Mouse (Mus musculus) fat pad, adult 2 months (tissue): ENCODE results near the gene Grk5.
"Not testable (repeated sequence)": the region's sequence is repeated elsewhere in the genome, so short reads cannot be mapped to it uniquely, and the experiment has no call there.

Experiments
- DNase-seq: peaks from one replicate; pipeline ENCODE4 v3.0.0-alpha.2; 2011; ENCODE audit warnings: low read depth, low spot score; ENCODE audit errors: extremely low read depth

Gene Grk5

DNA sequence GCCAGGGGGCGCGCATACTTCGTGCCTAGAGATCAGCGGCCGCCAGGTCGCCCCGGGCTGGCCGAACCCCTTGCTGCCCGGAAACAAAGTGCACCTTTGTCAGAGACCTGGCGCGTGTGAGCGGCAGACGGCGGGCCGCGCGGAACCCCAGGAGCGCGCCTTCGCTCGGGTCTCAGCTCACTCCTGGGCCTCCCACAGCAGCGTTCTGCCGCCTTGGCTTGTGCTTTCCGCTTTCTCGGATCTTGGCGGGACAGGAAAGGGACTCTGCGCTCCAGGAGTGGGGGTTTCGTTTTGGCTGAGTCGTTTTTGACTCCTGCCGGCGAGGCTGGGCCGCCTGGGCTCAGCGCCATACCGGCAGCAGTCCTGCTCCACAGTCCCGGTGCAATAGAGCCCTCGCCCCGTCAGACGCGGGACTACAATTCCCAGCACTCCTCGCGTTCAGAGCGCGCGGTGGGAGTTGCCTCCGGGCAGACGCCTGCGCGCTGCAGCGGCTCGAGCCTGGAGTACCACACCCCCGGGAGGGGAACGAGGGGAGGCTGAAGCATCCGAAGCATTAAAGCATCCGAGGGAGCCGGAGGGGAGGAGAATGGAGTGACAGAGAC is at the start of gene Grk5:
Gene Grk5 (plus strand): TSS at position 36 of the 602 bp plus-strand sequence.
- no peak for DNase-seq

DNA sequence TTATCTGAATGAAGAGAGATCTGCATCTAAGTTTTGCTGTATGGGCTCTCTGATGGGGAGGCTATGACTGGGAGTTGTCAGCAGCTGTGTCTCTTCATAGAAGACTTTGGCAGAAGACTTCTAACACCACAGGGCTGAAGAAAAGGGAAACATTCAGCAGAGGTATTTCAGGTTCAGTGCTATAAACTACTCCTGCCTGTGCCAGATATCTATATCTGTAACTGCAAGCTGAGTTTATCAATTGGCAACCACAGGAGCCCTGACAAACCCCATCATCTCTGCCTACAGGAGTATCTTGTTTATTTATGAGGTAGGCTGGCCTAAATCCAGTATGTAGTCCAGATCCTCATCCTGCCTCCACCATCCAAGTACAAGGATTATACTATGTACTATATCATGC is 46.2 kb upstream of the Grk5 start:
- DNase-seq, result no peak

DNA sequence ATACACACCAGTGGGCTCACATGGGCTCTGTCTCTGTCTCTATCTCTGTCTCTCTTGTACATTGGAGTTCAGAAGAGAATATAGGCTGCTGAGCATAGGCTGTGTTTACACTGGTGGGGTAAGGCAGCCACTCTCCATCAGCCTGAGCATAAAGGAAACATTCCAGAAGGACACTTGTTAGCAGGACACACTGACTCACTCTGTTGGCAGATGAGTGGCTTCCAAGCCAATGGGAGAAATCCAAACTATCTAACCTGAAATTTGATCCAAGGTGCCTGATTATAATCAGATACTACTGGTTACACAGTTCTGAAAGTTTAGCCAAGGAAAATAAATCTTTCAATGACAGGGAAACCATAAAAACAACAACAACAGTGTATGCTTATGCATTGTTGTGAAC is 43.8 kb upstream of the Grk5 start:
- DNase-seq, result no peak

DNA sequence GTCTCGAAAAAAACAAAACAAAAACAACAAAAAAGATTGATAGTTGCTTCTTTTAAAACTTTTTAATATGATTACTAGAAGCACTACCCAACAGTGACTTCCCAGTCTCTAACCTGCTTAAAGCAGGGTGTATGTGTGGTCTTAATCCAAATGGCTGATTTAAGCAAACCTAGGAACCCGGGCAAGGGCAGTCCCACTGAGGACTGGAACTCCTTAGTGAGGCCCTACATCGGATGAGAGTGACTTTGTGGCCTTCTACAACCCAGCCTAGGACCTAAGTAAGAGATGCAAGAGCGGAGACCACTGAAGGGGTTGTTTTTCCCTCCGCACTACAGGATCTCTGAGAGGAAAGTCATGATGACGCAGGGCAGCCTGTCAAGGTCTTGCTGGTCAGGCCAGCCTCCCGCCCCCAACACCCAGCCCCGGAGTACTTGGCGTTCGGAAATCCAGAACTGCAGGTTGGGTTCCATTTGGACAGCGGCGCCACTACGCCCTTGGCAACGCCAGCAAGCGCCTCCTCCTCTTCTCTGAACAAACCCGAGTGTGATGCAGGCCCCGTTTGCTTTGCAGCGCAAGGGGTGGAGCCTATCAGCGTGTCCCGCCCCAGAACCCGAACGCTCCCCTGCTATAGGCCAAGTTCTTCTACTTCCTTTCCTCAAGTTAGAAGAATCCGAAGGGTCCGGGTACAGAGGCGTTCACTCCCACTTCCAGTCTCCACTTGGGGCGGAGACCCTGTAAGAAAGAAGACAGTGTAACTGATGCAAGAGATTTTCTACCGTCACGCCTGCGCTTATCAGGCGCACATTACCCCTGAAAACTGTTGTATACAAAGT is 28.5 kb upstream of the Grk5 start, which contains the start of gene Sfxn4:
Gene Sfxn4 (minus strand): TSS at position 612 of the 833 bp plus-strand sequence.
- DNase-seq, result peak; percentile 67

DNA sequence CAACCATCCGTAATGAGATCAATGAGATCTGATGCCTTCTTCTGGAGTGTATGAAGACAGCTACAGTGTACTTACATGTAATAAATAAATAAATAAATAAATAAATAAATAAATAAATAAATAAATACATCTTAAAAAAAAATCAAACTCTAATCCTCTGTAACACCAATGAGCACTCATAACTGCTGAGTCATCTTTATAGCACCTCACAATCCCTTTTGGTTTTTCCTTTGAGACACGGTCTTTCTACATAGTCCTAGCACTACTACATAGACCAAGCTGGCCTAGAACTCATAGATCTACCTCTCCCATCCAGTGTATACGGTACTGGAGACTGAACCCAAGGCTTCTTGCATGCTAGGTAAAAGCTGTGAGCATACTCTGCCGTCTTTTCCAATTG is 23.4 kb upstream of the Grk5 start:
- DNase-seq, result not testable (repeated sequence)

DNA sequence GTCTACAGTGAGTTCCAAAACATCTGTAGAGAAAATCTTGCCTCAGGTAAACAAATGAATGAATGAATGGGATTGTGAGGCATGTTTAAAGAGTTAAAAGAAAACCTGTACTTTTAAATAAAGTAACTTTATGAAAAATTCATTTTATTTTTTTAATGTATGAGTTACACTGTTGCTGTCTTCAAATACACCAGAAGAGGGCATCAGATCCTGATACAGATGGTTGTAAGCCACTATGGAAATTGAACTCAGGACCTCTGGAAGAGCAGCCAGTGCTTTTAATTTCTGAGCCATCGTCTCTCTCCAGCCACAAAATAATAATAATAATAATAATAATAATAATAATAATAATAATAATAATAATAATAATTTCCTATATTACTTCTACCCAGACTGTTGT is 19.1 kb upstream of the Grk5 start:
- DNase-seq, result no peak

DNA sequence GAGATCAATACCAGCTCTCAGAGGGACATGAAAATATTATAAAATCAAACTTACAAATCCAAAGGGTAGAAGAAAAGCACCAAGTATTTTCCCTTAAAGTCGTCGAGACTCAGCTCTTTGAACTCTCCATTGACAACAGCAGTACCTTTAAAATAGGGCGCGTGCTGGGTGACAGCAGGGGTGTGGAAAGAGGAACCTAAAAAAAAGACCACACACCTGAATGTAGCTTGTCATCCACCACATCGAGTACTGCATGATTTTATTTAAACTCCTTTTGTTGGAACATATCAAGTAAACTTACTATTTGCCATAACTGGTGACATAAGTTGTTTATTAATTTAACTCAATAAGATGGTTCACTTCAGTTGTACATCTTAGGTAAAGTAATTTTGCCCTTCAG is 18.2 kb upstream of the Grk5 start:
- DNase-seq, result no peak

DNA sequence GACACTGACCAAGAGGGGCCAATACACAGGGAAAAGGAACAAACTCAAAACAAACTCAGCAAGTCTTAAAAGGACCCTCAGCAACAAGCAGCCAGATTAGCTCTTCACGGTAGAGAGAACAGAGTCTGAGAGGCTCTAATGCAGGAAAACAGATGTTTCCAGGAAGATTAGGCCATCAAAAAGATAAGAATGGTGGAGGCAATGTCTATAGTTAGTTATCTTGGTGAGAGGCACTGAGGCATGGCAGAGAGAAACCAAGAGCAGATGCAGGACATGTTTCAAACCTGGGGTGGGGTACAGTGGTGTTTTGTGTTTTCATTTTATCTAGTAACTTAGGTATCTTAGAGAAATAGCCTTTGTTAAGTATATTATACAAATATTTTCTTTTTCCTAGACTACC is 17.3 kb upstream of the Grk5 start:
- no peak for DNase-seq

DNA sequence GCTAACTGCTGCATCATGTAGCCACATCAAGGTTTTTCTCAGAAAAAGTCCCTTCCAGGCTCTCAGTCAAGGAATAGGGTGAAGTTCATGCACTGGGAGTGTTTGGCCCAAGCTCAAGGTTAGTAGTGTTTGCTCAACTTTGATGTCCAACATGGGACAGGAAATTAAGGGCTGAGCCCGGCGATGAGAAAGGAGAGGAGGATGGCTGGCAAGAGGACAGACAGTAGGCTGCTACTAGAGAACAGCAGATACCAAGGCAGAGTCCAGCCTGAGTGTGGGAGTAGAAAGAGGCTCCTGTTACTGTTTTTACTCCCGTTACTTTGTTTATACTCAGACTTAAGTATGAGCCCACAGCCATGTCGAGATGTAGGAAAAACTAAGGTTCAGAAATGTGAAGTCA is 16.0 kb upstream of the Grk5 start:
- DNase-seq, result no peak

DNA sequence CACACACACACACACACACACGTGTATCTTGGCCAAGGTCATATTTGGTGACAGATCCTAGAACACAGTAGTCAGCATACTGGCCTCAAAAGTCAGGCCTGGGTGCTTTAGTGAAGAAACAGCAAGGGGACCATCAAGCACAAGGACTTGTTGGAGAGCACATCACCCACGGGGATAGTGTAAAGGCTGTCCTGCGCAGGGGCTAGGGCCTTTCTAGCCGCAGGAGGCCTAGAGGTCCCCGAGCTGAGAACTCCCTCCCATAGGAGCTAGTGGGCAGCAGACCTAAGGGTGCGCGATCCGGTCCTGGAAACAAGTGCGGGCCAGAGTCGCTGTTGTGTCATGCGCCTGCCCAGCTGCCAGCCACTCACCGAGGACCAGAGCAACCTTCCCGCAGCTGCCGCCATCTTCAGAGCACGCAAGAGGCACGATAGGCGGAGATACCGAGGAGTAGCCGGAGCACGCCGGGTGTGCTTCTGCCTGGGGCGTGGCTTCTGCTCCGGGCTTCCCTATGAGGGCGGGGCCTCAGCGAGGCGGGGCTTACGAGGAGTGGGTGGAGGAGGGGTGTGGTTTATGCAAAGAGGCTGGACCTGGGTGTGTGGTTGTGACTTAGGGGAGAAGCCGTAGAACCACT is 15.4 kb upstream of the Grk5 start, which contains the start of gene Prdx3:
Gene Prdx3 (minus strand): TSS at position 493 of the 631 bp plus-strand sequence.
- DNase-seq, result no peak

DNA sequence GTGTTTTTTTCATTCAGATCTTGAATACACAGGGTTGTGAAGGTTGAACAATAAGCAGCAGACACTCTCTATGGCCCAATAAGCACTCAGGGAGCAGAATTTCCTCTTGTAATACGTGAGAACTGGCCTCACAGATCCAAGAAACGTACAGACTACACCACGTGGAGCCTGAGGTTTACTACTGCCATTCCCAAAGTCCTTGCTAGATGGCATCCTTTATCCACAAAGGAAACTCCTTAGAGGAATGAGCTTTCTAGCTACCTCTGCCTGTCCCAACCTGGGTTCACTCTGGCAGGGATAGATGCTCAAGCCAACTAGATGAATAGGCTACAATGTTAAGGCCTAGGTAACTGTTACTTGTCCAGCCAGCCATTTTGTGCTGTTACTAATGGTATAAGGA is 6.4 kb upstream of the Grk5 start:
- DNase-seq, result no peak

DNA sequence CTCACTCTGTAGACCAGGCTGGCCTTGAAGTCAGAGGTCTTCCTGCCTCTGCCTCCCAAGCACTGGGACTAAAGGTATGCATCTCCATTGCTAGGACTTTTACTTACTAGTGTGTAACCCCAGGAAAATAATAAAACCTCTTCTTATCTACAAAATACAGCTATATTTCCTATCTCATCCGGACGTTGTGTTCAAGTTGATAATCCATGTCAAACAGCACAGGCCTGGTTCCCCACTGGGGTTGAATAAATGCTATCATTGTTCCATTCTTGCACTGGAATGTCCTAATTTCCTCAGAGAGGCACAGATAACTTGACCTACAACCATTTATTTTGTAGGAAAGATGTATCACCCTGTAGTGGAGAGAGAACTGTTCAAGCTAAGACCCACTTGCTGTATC is 1.9 kb upstream of the Grk5 start:
- no peak for DNase-seq

DNA sequence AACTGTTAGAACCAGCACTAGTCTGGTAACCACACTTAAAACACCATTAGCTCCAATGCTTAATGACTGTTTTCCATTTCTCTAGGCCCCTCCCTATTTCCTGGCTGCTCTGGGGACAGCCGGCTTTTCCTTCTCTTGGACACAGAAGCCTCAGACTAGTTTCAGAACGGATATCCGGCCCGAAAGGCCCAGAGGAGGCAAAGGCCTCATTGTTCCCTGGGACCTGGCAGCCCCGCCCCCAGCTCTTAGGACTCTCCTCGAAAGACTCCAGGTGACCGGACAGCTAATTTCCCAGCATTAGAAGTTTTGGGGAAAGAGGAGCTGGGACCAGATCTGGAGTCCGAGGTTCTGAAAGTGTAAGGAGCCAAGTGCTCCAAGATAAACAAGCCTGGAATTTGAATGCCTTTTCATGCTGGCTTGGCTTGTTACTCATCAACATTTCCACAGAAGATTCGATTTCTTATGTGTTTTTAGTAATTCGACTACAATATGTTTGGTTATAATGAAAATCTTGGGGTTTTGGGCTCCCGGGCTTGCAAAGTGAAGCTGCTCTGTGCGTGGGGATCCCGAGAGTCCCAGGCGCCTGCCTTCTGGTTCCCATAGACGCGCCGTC is 342 bp upstream of the Grk5 start:
- no peak for DNase-seq

DNA sequence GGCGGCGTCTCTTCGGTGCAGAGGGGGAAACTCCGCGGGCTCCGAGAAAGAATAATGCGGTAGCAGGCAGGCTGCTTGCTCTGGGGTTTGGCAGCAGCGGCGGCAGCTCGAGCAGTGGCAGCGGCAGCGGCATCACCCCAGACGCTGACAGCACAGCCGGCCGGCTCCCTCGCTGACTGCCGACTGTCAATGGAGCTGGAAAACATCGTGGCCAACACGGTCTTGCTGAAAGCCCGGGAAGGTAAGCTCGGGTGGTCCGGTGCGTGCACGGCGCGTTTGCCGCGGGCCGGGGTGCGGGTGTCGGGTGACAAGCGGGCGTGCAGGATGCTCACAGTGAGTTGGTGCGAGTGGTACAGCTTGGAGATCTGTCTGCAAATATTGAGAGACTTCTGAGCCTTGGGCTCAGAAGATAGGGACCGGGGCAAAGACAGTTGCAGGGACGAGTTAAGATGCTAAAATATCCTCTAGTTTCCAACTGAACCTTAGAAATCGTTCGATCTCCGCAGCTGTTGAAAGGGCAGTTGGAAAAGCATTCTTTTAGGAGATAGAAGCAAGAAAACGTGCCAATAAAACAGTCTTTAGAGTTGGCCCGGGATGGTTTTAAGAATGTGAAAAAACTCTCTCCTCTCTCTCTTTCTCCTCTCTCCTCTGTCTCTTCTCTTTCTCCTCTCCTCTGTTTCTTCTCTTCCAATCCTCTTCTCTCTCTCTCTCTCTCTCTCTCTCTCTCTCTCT is 1.0 kb downstream of the Grk5 start:
- no peak for DNase-seq

DNA sequence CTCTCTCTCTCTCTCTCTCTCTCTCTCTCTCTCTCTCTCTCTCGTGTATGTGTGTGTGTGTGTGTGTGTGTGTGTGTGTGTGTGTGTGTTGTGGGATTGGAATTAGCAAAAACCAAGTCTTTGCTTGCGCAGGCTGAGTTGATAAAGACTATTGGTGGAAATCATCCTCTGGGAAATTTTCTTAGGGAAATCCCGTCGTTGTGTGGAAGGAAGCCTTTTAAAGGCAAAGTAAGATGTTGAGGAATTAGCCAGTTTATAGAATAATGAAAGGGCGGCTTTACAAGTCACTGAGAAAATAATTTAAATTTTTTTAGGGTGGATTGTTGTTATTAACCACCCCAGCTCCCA is 1.5 kb downstream of the Grk5 start:
- DNase-seq, result no peak

DNA sequence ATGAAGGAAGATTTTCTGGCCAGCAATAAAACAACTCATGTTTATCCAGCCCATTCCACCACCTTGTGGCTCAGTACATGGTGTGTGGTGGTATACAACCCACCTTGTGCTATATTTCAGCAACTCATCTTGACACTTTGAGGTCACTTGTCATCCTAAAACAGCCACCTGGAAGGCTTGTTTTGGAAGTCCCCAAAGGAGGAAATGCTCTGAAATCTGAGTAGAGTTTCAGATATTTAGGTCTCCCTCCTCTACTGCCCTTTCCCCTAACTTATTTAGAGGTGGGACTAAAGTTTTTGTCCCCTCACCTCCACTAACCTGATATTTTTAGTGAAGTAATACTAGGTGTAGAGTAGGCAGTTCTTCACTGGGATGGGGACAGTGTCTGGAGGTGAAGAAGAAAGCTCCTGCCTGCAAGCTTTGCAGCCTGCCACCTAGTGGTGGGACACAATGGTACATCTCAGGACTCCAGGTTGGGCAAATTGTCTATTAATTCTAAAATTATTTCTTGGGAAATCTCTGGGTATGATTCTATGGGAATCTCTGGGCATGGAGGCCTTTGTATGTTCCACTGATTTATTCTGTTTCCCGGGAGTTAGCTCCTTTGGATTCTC is 2.5 kb downstream of the Grk5 start:
- DNase-seq, result no peak

DNA sequence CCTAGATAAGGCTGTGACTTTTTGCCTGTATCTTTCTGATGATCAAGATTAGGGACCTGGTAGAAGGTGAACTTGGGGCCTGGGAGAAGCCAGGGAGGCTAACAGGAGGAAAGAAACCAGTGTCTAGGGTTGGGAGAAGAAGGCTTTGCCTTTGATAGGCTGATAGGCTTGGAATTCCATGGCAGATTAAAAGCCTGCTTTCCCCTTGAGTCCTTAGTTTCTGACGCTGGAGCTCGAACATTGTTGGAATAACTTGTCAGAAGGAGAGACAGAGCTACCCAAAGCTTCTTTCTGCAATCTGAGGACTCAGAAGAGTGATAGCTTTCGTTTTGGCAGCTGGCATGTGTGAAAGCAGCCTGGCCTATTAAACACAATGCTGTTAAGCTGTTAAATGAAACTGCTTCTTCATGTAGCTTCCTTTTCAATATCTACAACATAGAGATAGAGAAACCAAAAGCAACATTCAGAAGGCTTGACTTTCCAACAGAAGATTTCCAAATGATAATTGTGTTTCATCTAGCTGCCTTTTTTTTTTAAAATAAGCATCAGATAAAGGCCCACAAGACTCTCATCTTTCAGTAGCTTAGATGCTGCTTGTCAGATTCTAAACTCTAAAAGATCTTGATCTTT is 5.8 kb downstream of the Grk5 start:
- DNase-seq, result no peak

DNA sequence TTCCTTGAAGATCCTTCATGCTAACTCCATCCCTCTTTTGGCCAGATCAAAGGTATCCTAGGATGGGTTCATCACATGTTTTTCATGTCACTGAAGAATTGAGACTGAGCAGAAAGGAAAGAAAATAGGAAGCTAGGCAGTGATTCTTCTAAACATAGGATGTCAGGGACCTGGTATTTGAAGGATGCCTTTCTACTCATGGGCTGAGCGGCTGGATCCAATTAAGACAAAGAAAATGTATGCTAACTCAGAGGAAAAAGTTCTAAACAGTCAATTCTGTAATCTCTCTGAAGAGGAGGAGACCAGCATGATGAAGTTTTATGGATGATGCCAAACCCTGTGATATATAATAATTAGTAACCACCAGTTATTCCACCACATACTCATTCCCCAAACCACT is 13.6 kb downstream of the Grk5 start:
- DNase-seq, result no peak

DNA sequence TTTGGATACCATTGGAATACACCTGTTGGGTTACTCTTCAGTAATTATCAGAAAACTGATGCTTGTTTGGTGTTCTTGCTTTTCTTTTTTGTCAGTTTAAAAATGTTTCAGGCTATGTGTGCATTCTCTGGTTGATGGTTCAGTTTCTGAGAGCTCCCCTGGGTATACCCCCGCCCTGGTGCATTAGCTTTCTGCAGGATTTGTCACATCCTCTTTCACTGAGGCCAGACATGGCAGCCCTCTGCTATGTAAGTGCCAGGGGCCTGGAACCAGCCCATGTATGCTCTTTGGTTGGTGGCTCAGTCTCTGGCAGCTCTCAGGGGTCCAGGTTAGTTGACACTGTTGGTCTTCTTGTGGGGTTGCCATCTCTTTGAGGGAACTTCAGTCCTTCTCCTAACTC is 14.4 kb downstream of the Grk5 start:
- DNase-seq, result no peak

DNA sequence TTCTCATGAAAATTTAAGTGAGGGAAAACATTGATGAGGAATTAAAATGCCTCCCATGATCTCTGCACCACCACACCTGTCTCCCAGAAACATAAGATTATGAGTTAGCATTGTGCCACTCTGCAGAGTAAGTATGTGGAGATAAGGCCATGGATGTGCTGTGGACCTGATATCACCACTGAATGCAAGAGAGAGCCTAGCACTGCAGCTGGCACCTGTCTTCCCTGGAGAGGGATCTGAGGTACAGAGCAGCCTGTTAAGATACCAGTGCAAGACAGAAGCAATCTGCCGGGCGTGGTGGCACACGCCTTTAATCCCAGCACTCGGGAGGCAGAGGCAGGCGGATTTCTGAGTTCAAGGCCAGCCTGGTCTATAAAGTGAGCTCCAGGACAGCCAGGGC is 15.9 kb downstream of the Grk5 start:
- no peak for DNase-seq
